Mouse (Mus musculus): ENCODE data around the gene Aatf. TPM values are rescaled to one million over a fixed set of nuclear protein-coding genes. Genes with fewer than 3 reads are reported as not detected.

The Aatf gene
- 53.3 and 56.7 TPM in 2 replicates for polyA plus RNA-seq (2016; fragmentation: Nextera tagmentation; extraction: Ambion mirVana)

- Histone ChIP-seq H3K4me1 (peaks cover 10% of the 10 kb centered on the region; the same call in 1 of the 2 replicates), H3K4me3 (peak within 1 kb of the TSS; percentile 72), H3K36me3 (peaks cover 13% of the 10 kb centered on the region), H3K27ac (peak within 1 kb of the TSS; percentile 62), H3K9me3 (no peaks in the 10 kb centered on the region), H3K27me3 (replicated peaks) (peaks cover 33% of the 10 kb centered on the region), H3K9ac (peak within 1 kb of the TSS; percentile 78), H3K4me2 (replicated peaks) (peak within 1 kb of the TSS; percentile 90)
- peak; percentile 97 for ATAC-seq (ENCODE audit: low FRiP score, low read depth)
- under 1% methylated on average over 80 of the region's 80 CpGs for WGBS
Measured at GRCm38 (mm10) chr11:84513171-84514116, at the start of gene Aatf. Gene Aatf, minus strand, starts transcription at chr11:84513522.

- no peaks in the 10 kb centered on the region for H3K27me3 ChIP-seq (replicated peaks)
Measured at GRCm38 (mm10) chr11:84562758-84563347, 49.5 kb upstream of the Aatf start.

DNA sequence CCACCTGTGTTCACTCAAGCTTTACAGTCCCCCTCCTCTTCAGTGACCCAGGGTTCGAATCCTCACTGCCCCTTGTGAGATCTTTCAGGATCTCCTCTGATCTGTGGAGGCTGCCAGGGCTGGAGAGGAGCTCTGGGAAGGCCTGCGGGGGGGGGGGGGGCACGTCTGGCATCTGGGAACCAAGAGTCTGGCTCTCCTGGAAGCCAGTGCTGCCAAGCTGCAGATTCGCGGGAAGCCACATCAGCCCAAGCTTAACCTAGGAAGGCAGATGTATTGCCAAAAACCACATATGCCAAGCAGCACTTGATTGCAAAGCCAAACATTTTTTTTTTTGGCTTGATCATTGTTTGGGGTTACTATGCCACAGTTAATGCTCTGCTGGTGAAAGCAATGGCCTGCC, 48.2 kb upstream of the Aatf start:
- no peak overlapping the region for H3K4me2 ChIP-seq (replicated peaks)
- no peak for ATAC-seq (ENCODE audit: low FRiP score, low read depth)
- no peaks in the 10 kb centered on the region for H3K36me3 ChIP-seq
- no peak overlapping the region for H3K4me3 ChIP-seq
- WGBS, result 64% methylated on average over 5 of the region's 5 CpGs
- no peak overlapping the region for H3K27ac ChIP-seq
- H3K27me3 ChIP-seq (replicated peaks), result no peaks in the 10 kb centered on the region
- H3K4me1 ChIP-seq, result peaks cover 15% of the 10 kb centered on the region
- no peak overlapping the region for H3K9ac ChIP-seq
- H3K9me3 ChIP-seq, result no peaks in the 10 kb centered on the region

More at GRCm38 (mm10) chr11:84562758-84563347, 49.5 kb upstream of the Aatf start:
- Histone ChIP-seq H3K9me3 (no peaks in the 10 kb centered on the region), H3K9ac (no peak overlapping the region), H3K36me3 (no peaks in the 10 kb centered on the region), H3K27ac (no peak overlapping the region), H3K4me3 (no peak overlapping the region), H3K4me1 (peaks cover 24% of the 10 kb centered on the region), H3K4me2 (replicated peaks) (0 out of 2 replicates have a peak overlapping the region, but pooled peaks have one; percentile 20)
- 15% methylated on average over 9 of the region's 9 CpGs for WGBS
- no peak for ATAC-seq (ENCODE audit: low FRiP score, low read depth)

GRCm38 (mm10) chr11:84553821-84554450, 40.6 kb upstream of the Aatf start:
- WGBS, result 88% methylated on average over 14 of the region's 14 CpGs
- Histone ChIP-seq H3K27me3 (replicated peaks) (0 out of 2 replicates have a peak, but pooled peaks cover 3% of the 10 kb centered on the region), H3K4me2 (replicated peaks) (no peak overlapping the region), H3K4me3 (no peak overlapping the region), H3K27ac (no peak overlapping the region), H3K4me1 (no peaks in the 10 kb centered on the region), H3K9me3 (no peaks in the 10 kb centered on the region), H3K36me3 (no peaks in the 10 kb centered on the region), H3K9ac (no peak overlapping the region)
- ATAC-seq (ENCODE audit: low FRiP score, low read depth), result no peak

DNA sequence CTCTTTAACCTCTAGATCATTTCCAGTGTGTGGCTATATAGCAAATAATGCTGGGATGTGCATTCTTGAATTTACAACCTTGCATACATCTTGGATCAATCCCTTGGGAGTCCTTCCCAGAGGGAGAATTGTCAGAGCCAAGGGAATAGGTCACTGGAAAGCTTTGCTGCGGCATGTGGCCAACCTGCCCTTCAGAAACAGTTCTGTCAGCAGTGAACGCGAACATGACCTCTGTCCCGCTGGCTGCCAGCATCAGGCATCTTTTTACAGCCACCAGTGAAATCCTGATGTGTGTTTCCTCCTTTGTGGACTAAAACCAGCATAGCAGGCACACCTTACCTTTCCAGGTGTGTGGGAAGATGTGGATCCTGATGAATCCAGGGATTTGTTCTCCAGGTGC, 38.0 kb upstream of the Aatf start:
- H3K9me3 ChIP-seq, result no peaks in the 10 kb centered on the region
- H3K4me1 ChIP-seq, result no peaks in the 10 kb centered on the region
- no peak overlapping the region for H3K9ac ChIP-seq
- no peaks in the 10 kb centered on the region for H3K36me3 ChIP-seq
- no peak for ATAC-seq (ENCODE audit: low FRiP score, low read depth)
- H3K4me2 ChIP-seq (replicated peaks), result no peak overlapping the region
- WGBS, result 79% methylated on average over 4 of the region's 4 CpGs
- peaks cover 3% of the 10 kb centered on the region; the same call in 1 of the 2 replicates for H3K27me3 ChIP-seq (replicated peaks)
- no peak overlapping the region for H3K4me3 ChIP-seq
- H3K27ac ChIP-seq, result no peak overlapping the region

- Histone ChIP-seq H3K27me3 (replicated peaks) (peaks cover 3% of the 10 kb centered on the region; the same call in 1 of the 2 replicates), H3K36me3 (no peaks in the 10 kb centered on the region)
- WGBS, result 56% methylated on average over 6 of the region's 6 CpGs
Measured at GRCm38 (mm10) chr11:84549258-84549791, 36.0 kb upstream of the Aatf start.

GRCm38 (mm10) chr11:84548293-84548692, 35.0 kb upstream of the Aatf start:
- H3K9ac ChIP-seq, result no peak overlapping the region
- H3K36me3 ChIP-seq, result no peaks in the 10 kb centered on the region
- peaks cover 3% of the 10 kb centered on the region; the same call in 1 of the 2 replicates for H3K27me3 ChIP-seq (replicated peaks)
- no peaks in the 10 kb centered on the region for H3K4me1 ChIP-seq
- no peaks in the 10 kb centered on the region for H3K9me3 ChIP-seq
- no peak for ATAC-seq (ENCODE audit: low FRiP score, low read depth)
- 37% methylated on average over 2 of the region's 2 CpGs for WGBS
- H3K4me3 ChIP-seq, result no peak overlapping the region
- no peak overlapping the region for H3K4me2 ChIP-seq (replicated peaks)
- no peak overlapping the region for H3K27ac ChIP-seq

More at GRCm38 (mm10) chr11:84549258-84549791, 36.0 kb upstream of the Aatf start:
- ATAC-seq (ENCODE audit: low FRiP score, low read depth), result no peak
- Histone ChIP-seq H3K27ac (no peak overlapping the region), H3K4me3 (no peak overlapping the region), H3K9ac (no peak overlapping the region), H3K9me3 (no peaks in the 10 kb centered on the region), H3K4me1 (no peaks in the 10 kb centered on the region), H3K4me2 (replicated peaks) (no peak overlapping the region)

DNA sequence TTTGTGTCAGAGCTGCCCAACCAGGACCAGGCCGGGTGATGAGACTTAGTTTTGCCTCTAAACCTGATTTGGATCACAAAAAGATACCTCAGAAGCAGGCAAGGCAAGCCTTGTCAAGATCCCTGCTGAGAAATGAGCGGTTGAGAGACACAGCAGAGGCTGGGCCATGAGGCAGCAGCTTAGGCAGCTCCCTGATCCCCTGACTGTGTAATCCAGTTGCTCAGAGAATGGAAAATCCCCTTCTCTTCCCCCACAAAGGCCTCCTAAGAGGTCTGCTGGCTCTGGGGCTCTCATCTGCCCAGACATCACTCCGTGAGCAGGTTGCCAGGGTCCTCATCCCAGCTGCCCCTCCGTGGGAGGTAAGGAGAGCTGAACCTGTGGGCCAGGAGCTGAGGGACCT, 26.7 kb upstream of the Aatf start:
- H3K9ac ChIP-seq, result no peak overlapping the region
- H3K36me3 ChIP-seq, result 0 out of 2 replicates have a peak, but pooled peaks cover 2% of the 10 kb centered on the region
- H3K27me3 ChIP-seq (replicated peaks), result peaks cover 6% of the 10 kb centered on the region; the same call in 1 of the 2 replicates
- no peak overlapping the region for H3K27ac ChIP-seq
- WGBS, result 8% methylated on average over 4 of the region's 4 CpGs
- H3K4me3 ChIP-seq, result no peak overlapping the region
- no peak for ATAC-seq (ENCODE audit: low FRiP score, low read depth)
- H3K4me1 ChIP-seq, result peaks cover 11% of the 10 kb centered on the region
- H3K9me3 ChIP-seq, result no peaks in the 10 kb centered on the region
- no peak overlapping the region for H3K4me2 ChIP-seq (replicated peaks)

DNA sequence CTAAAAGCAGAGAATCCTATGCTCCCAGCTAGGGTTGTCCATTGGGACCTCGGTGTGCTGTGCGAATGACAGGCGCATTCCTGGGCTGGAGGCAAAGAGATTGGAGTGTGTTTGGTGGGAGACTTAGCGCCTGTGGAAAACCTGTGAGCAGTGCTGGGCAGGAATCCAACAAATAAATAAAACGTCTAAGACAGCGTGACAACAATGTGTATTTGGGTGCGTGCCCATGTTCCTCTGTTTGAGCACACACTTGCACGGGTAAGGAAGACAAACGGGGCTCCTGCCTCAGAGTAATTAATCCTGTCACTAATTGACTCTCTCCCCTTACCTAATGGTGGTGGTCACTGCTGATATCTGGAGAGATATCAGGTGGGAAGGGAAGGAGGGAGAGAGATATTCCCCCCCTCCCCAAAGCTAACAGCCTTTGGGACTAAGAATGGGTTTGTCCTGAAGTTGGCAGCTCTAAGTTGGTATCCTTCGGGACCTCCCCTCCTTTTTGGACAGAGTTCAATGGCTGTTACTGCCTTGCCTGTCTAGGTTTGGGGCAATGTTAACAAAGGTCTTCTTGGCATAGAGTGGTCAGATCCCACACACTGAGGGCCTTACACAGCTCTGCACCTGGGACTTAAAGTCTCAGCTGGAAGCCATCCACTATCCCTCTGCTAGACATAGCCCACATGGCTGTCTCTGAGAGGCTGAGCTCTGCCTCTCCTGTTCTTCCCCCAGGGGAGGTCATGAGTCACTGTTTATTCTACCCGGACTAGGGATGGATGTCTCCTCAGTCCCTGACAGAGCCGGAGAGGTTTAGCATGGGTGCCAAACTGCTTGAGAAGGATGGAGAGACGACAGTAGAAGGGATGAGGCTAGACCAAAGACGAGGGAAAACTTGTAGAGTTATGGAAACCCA, 16.7 kb upstream of the Aatf start:
- peaks cover 82% of the 10 kb centered on the region for H3K27me3 ChIP-seq (replicated peaks)
- no peaks in the 10 kb centered on the region for H3K9me3 ChIP-seq
- ATAC-seq (ENCODE audit: low FRiP score, low read depth), result no peak
- H3K4me2 ChIP-seq (replicated peaks), result peak overlapping the region; percentile 71
- peaks cover 13% of the 10 kb centered on the region for H3K4me1 ChIP-seq
- peak overlapping the region; percentile 55 for H3K4me3 ChIP-seq
- peak overlapping the region; percentile 59; the same call in 1 of the 2 replicates for H3K27ac ChIP-seq
- 9% methylated on average over 14 of the region's 14 CpGs for WGBS
- peak overlapping the region; percentile 87 for H3K9ac ChIP-seq
- H3K36me3 ChIP-seq, result 0 out of 2 replicates have a peak, but pooled peaks cover 2% of the 10 kb centered on the region

- H3K27ac ChIP-seq, result peak overlapping the region; percentile 59
- H3K9me3 ChIP-seq, result no peaks in the 10 kb centered on the region
- H3K4me2 ChIP-seq (replicated peaks), result peak overlapping the region; percentile 71
- H3K9ac ChIP-seq, result peak overlapping the region; percentile 87
- ATAC-seq (ENCODE audit: low FRiP score, low read depth), result no peak
- peaks cover 89% of the 10 kb centered on the region for H3K27me3 ChIP-seq (replicated peaks)
- 1% methylated on average over 24 of the region's 24 CpGs for WGBS
- peaks cover 18% of the 10 kb centered on the region for H3K4me1 ChIP-seq
- H3K36me3 ChIP-seq, result no peaks in the 10 kb centered on the region
- peak overlapping the region; percentile 55 for H3K4me3 ChIP-seq
Measured at GRCm38 (mm10) chr11:84529143-84529755, 15.9 kb upstream of the Aatf start.
